Comparison of ENCODE assay signal across 21 mouse cellular contexts in the genomic region with DNA sequence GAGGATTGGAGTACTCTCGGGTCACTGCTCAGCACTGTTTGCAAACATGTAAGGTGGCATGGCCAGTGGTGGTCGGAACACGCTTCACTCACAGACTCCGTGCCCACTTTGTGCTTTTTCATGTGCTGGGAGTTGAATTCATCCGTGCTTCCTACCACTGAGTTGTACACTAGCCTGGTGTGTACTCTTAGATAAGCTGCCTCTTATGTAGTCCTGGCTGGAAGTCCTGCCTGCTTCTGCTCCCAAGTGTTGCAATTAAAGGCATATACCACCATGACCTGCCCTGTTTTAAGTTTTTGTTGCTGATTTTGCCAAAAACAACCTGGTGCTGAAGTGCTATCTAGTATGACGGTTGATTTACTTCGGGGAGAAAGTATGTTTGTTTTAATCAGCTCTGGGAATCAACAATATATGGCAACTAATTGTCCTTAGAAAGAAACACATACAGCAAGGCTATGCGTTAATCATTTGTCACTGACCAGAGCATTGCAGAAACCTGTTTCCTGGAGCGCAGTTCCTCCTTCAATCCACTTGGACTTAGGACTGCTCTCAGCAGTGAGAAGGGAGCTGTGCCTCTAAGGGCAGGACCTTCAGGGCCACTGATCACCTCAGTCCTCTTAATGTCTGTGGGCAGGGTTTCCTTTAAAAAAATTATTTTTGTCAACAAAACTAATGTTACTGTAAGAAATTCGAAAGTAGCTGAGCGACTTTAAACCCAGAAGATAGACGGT. TPM values are rescaled to one million over a fixed set of nuclear protein-coding genes. Genes with fewer than 3 reads are reported as not detected.
A peak's percentile ranks its signal among the peaks of the same experiment; 100 is the strongest.
DNase-seq lines count a peak whose midpoint lies in the region; ATAC-seq and TF ChIP-seq lines count a peak whose summit lies in the region.
"Had no signal": no experiment of that assay in that cellular context is flagged by ENCODE, and none has a peak within 500 bp of the region (broad histone marks: within the 10 kb centered on the region; RNA-seq: fewer than 3 reads in every experiment).

No protein-coding gene starts in this region.

- DNase-seq in layer of hippocampus, adult 2 months (ENCODE audit: low spot score in 2 of 2), result no peak
- DNase-seq in layer of hippocampus, postnatal 10 days (ENCODE audit: low spot score in 2 of 2), result no peak
- DNase-seq in kidney, adult 8-10 months, result peak; percentile 52 to 75
- peak; percentile 54 to 77 for DNase-seq in kidney, postnatal 36 days
- no peak for DNase-seq in forebrain, embryonic 10.5 days (ENCODE audit: extremely low spot score, low spot score)
- no peak for DNase-seq in adipocyte (ENCODE audit: low spot score)
- DNase-seq: adrenal gland, adult 8-10 months; cerebellum, adult 11-12 months; cerebellum, postnatal 25 days; heart, postnatal 14 days; lung, postnatal 36 days; right cerebral cortex, adult 18-20 months; thymus, postnatal 25 days had no signal

- 0 out of 2 replicates have a peak, but pooled peaks have one; percentile 5 for TF ChIP-seq CTCF in layer of hippocampus, adult 2 months (conservative IDR thresholded peaks at IDR 0.05)

- no peak overlapping the region for H3K27ac ChIP-seq in layer of hippocampus, adult 2 months
- H3K27ac ChIP-seq in stomach, embryonic 16.5 days (ENCODE audit: low read length), result 0 out of 2 replicates have a peak overlapping the region, but pooled peaks have one; percentile 38
- H3K27ac ChIP-seq in forebrain, embryonic 10.5 days, result no peak overlapping the region
- H3K27ac ChIP-seq: forebrain, embryonic 12.5 days; hindbrain, embryonic 13.5 days; limb, embryonic 15.5 days; midbrain, embryonic 13.5 days had no signal

- no peaks in the 10 kb centered on the region for H3K27me3 ChIP-seq in stomach, embryonic 16.5 days (ENCODE audit: control insufficient read depth, insufficient read depth, low read length)
- no peaks in the 10 kb centered on the region for H3K27me3 ChIP-seq in forebrain, embryonic 10.5 days (ENCODE audit: poor library complexity, severe bottlenecking)
- H3K27me3 ChIP-seq: CH12.LX; forebrain, embryonic 12.5 days; hindbrain, embryonic 13.5 days; limb, embryonic 15.5 days; midbrain, embryonic 13.5 days had no signal

- no peaks in the 10 kb centered on the region for H3K9me3 ChIP-seq in stomach, embryonic 16.5 days (replicated peaks; ENCODE audit: control insufficient read depth, low read length)
- H3K9me3 ChIP-seq in forebrain, embryonic 10.5 days, result no peaks in the 10 kb centered on the region
- H3K9me3 ChIP-seq: forebrain, embryonic 12.5 days; hindbrain, embryonic 13.5 days; limb, embryonic 15.5 days; midbrain, embryonic 13.5 days had no signal

- no peak overlapping the region for H3K4me2 ChIP-seq in stomach, embryonic 16.5 days (ENCODE audit: low read depth, low read length)
- H3K4me2 ChIP-seq: forebrain, embryonic 12.5 days; heart, embryonic 11.5 days; hindbrain, embryonic 13.5 days; limb, embryonic 15.5 days; midbrain, embryonic 13.5 days had no signal

- H3K4me1 ChIP-seq in stomach, embryonic 16.5 days (ENCODE audit: control insufficient read depth, insufficient read depth, low read length), result peaks cover 20% of the 10 kb centered on the region
- H3K4me1 ChIP-seq in forebrain, embryonic 10.5 days, result peaks cover 13% of the 10 kb centered on the region

- peaks cover 23% of the 10 kb centered on the region for H3K36me3 ChIP-seq in stomach, embryonic 16.5 days (ENCODE audit: control insufficient read depth, insufficient read depth, low read length)
- H3K36me3 ChIP-seq in forebrain, embryonic 10.5 days (replicated peaks), result peaks cover 90% of the 10 kb centered on the region

- no peak overlapping the region for H3K4me3 ChIP-seq in layer of hippocampus, adult 2 months
- no peak overlapping the region for H3K4me3 ChIP-seq in stomach, embryonic 16.5 days (replicated peaks; ENCODE audit: low read length)
- no peak overlapping the region for H3K4me3 ChIP-seq in forebrain, embryonic 10.5 days
- H3K4me3 ChIP-seq: forebrain, embryonic 12.5 days; hindbrain, embryonic 13.5 days; limb, embryonic 15.5 days; midbrain, embryonic 13.5 days had no signal

- ATAC-seq in stomach, embryonic 16.5 days (ENCODE audit: insufficient read depth, low FRiP score), result peak; percentile 47; the same call in 1 of the 2 replicates
- no peak for ATAC-seq in activated CD4-positive, CD25-positive, alpha-beta regulatory T cell, adult 4 months
- ATAC-seq: midbrain, embryonic 13.5 days had no signal

- 77% methylated on average over 12 of the region's 12 CpGs for WGBS in stomach, embryonic 16.5 days
- 96% methylated on average over 12 of the region's 12 CpGs for WGBS in forebrain, embryonic 10.5 days

- H3K9ac ChIP-seq in stomach, embryonic 16.5 days (ENCODE audit: low read length), result no peak overlapping the region
- H3K9ac ChIP-seq: forebrain, embryonic 12.5 days; hindbrain, embryonic 13.5 days; limb, embryonic 15.5 days; midbrain, embryonic 13.5 days had no signal

RNA-seq across cellular contexts. Expression of gene Tmbim6, which starts 10.6 kb away (rescaled TPM):
- 100 to 1,000 TPM; 341 to 355 TPM for total RNA-seq in layer of hippocampus, adult 2 months (2021)
- 100 to 1,000 TPM; 356 to 357 TPM for total RNA-seq in layer of hippocampus, postnatal 10 days (2021)
- 438 and 480 TPM in 2 replicates for polyA plus RNA-seq in stomach, embryonic 16.5 days (2015; fragmentation: Nextera tagmentation; extraction: Ambion mirVana)
- 267 and 272 TPM in 2 replicates for polyA plus RNA-seq in forebrain, embryonic 10.5 days (2016; fragmentation: Nextera tagmentation; extraction: Ambion mirVana)
- 1,000 to 10,000 TPM in 1 of 2 experiments, 100 to 1,000 TPM in 1; 855 to 1,076 TPM for polyA plus RNA-seq in activated CD4-positive, CD25-positive, alpha-beta regulatory T cell, adult 4 months (2017; shearing (Covaris generic))

RNA-seq across cellular contexts. Expression of gene Fmnl3, which starts 33.0 kb away (rescaled TPM):
- total RNA-seq in layer of hippocampus, adult 2 months (2021), result 1 to 10 TPM; 9.0 to 9.7 TPM
- 10 to 100 TPM; 13.8 to 18.0 TPM for total RNA-seq in layer of hippocampus, postnatal 10 days (2021)
- 14.2 and 16.6 TPM in 2 replicates for polyA plus RNA-seq in stomach, embryonic 16.5 days (2015; fragmentation: Nextera tagmentation; extraction: Ambion mirVana)
- 14.3 and 16.9 TPM in 2 replicates for polyA plus RNA-seq in forebrain, embryonic 10.5 days (2016; fragmentation: Nextera tagmentation; extraction: Ambion mirVana)
- 1 to 10 TPM; 6.1 to 9.0 TPM for polyA plus RNA-seq in activated CD4-positive, CD25-positive, alpha-beta regulatory T cell, adult 4 months (2017; shearing (Covaris generic))

RNA-seq across cellular contexts. Expression of gene Nckap5l, which starts 54.2 kb away (rescaled TPM):
- total RNA-seq in layer of hippocampus, adult 2 months (2021), result 10 to 100 TPM; 17.1 to 18.5 TPM
- 10 to 100 TPM; 32.5 to 38.1 TPM for total RNA-seq in layer of hippocampus, postnatal 10 days (2021)
- polyA plus RNA-seq in stomach, embryonic 16.5 days (2015; fragmentation: Nextera tagmentation; extraction: Ambion mirVana), result 3.7 and 4.6 TPM in 2 replicates
- 10.9 and 13.7 TPM in 2 replicates for polyA plus RNA-seq in forebrain, embryonic 10.5 days (2016; fragmentation: Nextera tagmentation; extraction: Ambion mirVana)
- 1 to 10 TPM in 1 of 2 experiments, under 1 TPM in 1; 0.76 to 1.2 TPM for polyA plus RNA-seq in activated CD4-positive, CD25-positive, alpha-beta regulatory T cell, adult 4 months (2017; shearing (Covaris generic))

Comparison
In these comparisons a context has a peak if more than half of its experiments do, and no peak if none do; other contexts are left out.
1. DNase-seq: peak in kidney, adult 8-10 months (2 of 2) and kidney, postnatal 36 days (2 of 2); none in layer of hippocampus, adult 2 months (0 of 2), layer of hippocampus, postnatal 10 days (0 of 2), forebrain, embryonic 10.5 days (single experiment) and adipocyte (single experiment).